Mouse (Mus musculus) G1E-ER4 (cell line): Measurements from ENCODE around the gene Myo1c. TPM values are rescaled to one million over a fixed set of nuclear protein-coding genes. Genes with fewer than 3 reads are reported as not detected.

Experiments
- GATA1 ChIP-seq: IDR thresholded peaks from one replicate; pipeline ENCODE4 v1.8.0; 2012; ENCODE audit warnings: low read length, inconsistent platforms
- polyA plus RNA-seq: library from polyadenylated mRNA; stranded (reverse); fragments of >175 nt; gene quantifications from 2 replicates; pipeline ENCODE4 v1.2.3, GENCODE M21; 2012

Gene Myo1c
- polyA plus RNA-seq, 1 experiment: 32.6 TPM

DNA sequence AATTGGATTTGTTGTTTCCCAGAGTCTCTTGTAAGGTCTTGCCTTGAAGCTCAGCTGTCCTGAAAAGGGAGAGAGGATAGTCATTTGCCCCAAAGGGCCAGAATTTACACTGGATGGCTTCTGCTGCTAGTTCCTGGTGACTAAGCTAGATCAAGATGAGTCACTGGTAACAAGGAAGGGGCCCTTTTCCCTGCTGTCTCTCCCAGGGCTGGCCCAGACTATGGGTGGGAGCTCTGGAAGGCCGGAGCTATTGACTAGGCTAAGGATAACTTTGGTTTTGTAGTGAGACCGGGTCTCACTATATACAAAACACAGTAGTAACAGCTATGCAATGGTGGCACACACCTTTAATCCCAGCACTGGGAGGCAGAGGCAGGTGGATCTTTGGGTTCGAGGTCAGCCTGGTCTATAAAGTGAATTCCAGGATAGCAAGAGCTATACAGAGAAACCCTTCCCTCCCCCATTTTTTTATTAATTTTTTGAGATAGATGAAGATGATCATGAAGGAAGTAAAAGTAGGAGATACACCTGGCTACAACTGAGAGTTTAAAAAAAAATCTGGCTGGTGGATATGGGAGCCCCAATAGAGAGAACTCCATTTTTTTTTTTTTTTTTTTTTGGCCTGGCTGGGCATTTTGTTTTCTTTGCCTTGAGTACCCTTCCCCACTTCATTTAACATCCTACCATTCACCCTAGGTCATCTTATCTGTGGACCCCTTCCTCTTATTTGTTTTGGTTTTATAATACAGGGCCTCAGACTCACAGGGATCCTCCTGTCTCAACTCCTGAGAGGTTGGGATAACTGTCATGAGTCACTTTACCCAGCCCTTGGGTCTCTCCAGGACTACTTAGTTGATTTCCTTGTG, 27.8 kb downstream of the Myo1c start:
- no peak for TF ChIP-seq GATA1

DNA sequence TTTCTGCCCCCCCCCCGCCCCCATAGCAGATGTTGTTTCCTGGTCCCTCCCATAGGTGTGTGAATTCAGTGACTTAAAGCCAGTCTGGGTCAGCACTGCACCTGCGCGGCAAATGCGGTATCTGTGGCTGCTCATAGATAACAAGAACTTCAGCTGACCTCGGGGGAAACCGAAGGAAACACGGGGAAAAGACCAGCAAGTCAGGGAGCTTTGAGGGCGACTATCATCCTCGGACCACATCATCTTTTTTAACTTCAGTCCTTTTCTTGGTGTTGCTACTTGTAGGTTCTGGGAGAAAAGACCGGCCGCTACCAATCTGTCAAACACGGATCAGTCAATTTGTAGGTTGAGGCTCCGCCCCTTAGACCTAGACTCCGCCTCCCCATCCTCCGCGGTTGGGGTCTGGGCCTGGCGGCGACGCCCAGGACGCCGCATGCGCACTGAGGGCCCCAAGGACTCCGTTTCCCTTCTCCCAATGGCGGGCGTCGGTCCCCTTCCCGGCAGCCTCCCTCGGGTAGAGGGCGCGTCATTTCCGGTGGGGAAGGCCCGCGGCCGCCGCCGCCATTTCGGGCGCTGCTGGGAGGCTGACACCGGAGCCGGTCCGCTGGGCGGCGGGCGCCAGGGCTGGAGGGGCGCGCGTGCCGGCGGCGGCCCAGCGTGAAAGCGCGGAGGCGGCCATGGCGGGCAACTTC, 28.6 kb downstream of the Myo1c start, which contains the start of gene Crk:
Gene Crk, plus strand, starts transcription at position 513 of the 692 bp plus-strand sequence.
- TF ChIP-seq GATA1: no peak

DNA sequence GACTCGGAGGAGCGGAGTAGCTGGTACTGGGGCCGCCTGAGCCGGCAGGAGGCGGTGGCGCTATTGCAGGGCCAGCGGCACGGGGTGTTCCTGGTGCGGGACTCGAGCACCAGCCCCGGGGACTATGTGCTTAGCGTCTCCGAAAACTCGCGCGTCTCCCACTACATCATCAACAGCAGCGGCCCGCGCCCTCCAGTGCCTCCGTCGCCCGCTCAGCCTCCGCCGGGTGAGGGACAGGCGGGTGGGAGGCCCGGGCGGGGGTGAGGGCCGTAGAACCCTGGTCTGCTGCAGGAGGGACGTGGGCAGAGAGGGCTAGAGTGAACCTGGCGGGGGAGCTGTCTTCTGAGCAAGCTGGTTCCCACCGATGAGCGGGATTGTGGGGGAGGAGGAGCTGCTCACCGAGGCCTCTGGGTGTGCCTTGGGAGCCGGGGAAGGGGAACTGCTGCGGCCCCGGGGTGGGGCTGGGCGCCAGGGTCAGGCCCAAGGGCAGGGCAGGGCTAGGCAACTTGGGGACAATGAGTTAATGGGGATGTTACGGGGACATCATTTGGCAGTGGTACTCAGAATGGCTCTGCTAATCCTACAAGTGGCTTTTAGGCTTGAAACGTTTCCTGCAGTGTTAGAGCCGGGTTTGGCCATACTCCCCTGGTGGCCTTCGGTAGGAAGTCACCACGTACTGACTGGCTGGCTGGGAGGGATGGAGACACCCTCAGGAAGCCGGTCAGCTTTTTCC, 29.3 kb downstream of the Myo1c start:
- no peak for TF ChIP-seq GATA1

DNA sequence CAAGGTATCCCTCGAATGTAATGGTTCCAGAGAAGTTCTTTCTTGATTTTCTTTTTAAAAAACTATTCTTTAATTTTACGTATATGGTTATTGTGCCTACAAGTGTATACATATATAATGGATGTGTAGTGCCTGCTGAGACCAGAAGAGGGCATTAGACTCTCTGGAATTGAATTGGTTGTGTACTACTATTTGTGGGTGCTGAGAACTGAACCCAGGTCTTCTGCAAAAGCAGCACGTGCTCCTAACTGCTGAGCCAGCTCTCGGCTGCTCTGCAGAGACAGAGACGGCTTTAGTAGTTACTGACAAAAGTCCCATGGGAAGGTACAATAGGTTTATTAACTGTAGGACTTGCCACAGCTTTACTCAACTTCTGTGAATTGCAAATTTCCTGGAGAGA, 34.2 kb downstream of the Myo1c start:
- TF ChIP-seq GATA1: no peak

DNA sequence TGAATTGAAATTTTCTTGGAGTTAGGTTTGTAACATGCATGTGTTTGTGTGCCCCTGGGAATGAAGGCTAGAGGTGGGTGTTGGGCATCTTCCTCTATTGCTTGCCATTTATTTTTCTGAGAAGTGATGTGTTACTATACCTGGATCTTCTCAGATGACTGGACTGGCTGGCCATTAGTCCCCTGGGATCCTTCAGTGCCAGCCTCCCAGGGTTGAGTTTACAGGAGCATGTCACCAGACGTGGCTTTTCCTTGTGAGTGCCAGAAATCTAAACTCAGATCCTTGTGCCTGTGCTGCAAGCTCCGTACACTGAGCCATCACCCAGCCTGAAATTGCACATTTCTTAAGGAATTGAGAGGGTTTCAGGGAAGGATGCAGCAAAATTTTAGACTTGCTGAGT, 34.7 kb downstream of the Myo1c start:
- TF ChIP-seq GATA1: no peak

DNA sequence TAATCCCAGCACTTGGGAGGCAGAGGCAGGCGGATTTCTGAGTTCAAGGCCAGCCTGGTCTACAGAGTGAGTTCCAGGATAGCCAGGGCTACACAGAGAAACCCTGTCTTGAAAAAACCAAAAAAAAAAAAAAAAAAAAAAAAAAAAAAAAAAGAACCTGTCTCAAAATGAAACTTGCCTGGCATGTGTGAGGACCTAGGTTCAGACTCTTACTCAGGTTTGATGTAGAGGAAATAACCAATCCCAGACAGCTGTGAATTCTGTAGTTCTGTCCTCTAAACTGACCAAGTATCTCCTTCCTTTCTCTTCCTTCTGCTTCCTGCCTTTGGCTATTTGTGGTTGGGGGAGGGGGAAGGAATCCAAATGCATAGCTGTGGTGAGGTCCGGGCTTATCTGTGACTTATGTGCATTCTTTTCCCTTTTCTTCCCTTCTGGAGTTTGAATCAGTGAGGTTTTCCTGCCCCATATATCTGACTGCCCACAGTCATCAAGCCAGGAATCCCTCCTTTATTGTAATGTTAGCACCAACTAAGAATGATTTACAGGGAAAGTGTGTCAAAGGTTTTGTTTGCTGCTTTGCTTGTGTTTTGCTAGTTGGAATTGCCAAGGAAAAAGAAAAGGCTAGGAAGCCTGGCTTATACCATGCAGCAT, 37.2 kb downstream of the Myo1c start:
- TF ChIP-seq GATA1: no peak

DNA sequence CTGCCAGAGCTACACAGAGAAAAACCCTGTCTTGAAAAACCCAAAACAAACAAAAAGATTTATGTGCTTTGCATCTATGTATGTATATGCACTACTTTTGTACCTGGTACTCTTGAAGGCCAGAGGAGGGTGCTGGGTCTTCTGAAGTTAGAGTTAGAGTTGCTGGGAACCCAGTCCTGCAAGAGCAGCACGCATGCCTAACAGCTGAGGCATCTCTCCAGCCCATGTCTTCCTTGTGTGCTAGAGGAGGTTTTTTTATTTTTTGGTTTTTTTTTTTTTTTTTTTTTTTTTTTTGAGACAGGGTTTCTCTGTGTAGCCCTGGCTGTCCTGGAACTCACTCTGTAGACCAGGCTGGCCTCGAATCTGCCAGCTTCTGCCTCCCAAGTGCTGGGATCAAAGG, 37.8 kb downstream of the Myo1c start:
- no peak for TF ChIP-seq GATA1

DNA sequence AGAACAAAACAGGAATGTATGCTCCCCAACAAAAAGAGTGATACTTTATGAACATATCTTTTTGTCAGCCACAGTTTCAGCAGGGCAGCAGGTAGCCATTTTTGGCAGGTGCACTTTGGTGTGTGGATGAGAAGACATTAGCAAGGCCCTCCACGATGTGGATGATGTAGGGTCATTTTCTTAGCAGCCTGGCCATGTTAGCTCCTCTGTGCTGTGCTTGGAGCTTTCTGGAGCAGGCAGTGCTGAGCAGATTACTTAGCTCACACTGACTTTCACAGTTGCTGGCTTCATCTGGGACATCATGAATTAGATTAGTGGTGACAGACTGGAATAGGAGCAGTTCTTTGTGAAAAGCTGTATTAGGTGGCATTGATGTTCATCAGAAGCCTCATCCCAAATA, 39.7 kb downstream of the Myo1c start:
- TF ChIP-seq GATA1: no peak

DNA sequence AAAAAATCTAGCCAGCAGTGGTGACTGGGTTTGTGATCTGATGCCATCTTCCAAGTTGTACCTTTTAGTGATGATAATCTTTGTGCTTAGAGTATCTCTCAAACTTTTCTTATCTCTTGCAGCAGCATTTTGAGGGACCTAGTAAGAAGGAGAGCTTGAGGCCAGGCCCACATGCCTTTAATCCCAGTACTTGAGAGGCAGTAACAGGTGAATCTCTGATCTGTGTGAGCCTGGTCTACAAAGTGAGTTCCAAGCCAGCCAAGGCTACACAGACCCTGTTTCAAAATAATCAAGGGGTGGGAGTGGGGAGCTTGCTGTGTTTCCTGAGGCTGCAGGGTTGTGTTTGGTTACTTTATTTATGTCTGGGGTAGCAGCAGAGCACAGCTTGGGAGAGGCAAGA, 40.7 kb downstream of the Myo1c start:
- no peak for TF ChIP-seq GATA1

DNA sequence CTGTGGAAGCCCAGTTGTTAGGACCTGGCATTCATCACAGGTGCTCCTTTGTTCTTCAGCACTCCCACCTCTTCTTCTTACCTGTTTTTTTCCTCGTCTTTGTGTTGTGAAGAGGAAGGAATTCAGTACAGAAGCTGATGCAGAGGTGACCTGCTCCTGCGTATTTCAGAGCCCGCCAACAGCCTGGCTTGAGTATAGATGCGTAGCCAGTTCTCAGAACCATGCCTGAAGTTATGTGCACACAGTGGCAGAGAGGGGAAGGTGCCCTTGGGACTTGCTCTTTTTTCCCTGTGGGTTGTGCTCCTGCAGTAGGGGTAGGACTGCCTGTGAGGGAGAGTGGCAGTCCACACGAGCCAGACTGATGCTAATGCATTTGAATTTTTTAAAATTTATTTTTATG, 43.3 kb downstream of the Myo1c start:
- no peak for TF ChIP-seq GATA1

DNA sequence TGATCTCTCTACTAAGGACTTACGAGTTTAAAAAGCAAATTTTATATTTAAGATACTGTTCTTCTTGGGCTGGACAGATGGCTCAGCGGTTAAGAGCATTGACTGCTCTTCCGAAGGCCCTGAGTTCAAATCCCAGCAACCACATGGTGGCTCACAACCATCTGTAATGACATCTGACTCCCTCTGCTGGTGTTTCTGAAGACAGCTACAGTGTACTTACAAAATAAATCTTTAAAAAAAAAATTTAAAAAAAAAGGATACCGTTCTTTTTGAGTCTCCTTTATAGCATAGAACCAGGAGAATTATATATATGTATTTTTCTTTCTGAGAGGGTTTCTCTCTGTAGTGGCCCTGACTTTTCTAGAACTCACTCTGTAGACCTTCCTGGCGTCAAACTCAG, 50.3 kb downstream of the Myo1c start:
- TF ChIP-seq GATA1: no peak

DNA sequence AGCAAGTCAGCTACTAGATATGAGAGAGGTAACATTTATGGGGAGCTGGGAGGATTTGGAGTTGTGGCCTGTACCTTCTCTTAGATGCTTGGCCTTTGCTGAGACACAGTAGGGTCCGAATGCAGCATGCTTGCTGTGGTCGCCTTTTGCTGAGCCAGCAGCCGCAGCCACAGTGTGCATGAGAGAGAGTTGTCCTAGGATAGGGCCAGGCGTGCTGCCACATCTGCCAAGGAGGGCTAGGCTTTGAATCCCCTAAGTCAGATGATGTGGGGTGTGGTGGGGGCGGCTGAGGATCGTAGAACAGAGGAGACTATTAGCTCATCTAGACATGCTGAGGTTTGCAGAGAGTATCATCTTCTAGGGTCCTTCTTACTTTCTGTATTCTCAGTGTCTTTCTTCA, 52.5 kb downstream of the Myo1c start:
- TF ChIP-seq GATA1: no peak

DNA sequence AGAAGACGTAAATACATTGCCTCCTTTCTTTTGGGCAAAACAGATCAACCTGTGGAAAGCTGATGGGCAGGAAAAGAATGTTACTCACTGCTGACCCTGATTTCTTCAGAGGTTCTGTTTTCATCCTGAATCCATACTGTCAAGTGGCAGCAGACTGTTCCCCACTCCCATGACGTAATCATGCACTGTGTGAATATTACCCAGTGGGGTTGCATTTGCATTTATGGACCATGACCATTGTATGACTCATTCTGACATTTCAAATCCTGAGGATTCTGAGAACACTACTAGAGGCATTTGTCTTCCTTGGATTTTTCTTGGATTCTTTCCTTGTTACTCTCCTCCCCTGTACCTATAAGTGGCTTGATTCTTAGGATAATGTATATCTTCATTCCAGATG, 53.4 kb downstream of the Myo1c start:
- TF ChIP-seq GATA1: no peak

DNA sequence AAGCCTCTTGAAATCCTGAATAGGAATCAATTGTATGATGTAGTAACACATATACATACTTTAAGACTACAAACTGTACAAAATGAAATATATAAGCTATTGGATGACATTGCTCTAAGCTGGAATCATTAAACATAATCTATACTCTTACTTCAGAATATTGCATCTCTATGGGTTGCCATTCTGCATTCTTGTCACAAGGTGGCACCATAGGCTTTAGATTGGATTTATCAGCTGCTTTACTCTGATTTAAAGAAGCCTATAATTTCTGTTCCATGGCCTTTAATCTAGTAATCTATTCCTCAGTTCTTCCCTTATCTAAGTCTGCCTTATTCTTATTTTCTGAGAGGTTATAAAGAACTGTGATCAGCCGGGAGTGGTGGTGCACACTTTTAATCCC, 63.6 kb downstream of the Myo1c start:
- TF ChIP-seq GATA1: no peak

DNA sequence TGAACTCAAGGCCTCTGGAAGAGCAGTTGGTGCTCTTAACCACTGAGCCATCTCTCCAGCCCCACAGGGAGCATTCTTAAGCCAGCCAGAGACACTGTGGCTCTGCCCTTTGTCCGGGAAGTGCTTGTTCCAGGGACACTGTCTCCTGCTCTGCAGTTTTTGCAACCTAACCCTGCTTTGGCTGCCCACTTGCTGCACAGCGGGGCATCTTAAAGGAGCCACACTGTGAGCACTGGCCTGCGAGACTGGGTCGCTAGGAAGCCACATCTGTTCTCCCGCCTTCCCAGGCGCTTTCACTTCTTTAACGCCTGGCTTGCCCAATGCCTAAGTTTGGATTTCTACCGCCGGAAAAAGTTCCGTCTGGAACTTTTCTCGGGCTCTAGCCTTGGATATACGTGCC, 65.3 kb downstream of the Myo1c start:
- TF ChIP-seq GATA1: no peak
